Mouse (Mus musculus) liver, adult (tissue): Measurements from ENCODE around the gene Crtap.

Experiments used
- GATA4 ChIP-seq: IDR thresholded peaks from 2 replicates; pipeline ENCODE4 v1.6.1; 2014; ENCODE audit warnings: mild to moderate bottlenecking, low read length; ENCODE audit not compliant: insufficient replicate concordance

The Crtap gene

GRCm38 (mm10) chr9:114410313-114410862 lies 19.9 kb upstream of the Crtap start:
- no peak for TF ChIP-seq GATA4

- no peak for TF ChIP-seq GATA4
Measured at GRCm38 (mm10) chr9:114407676-114408075, 17.2 kb upstream of the Crtap start.

- no peak for TF ChIP-seq GATA4
Measured at GRCm38 (mm10) chr9:114401685-114402080, 11.2 kb upstream of the Crtap start.

GRCm38 (mm10) chr9:114400949-114401684 lies 10.6 kb upstream of the Crtap start, which contains the start of the genes Glb1 and Tmppe:
TSS of gene Glb1 (plus strand) at chr9:114401076.
TSS of gene Tmppe (plus strand) at chr9:114401105.
- TF ChIP-seq GATA4: no peak

GRCm38 (mm10) chr9:114400588-114400948 lies 10.1 kb upstream of the Crtap start:
- TF ChIP-seq GATA4: no peak

- TF ChIP-seq GATA4: no peak
Measured at GRCm38 (mm10) chr9:114399680-114400079, 9.2 kb upstream of the Crtap start.

- TF ChIP-seq GATA4: no peak
Measured at GRCm38 (mm10) chr9:114395258-114395657, 4.8 kb upstream of the Crtap start.

- no peak for TF ChIP-seq GATA4
Measured at GRCm38 (mm10) chr9:114394677-114395076, 4.2 kb upstream of the Crtap start.

- TF ChIP-seq GATA4: no peak
Measured at GRCm38 (mm10) chr9:114390749-114391075, 237 bp upstream of the Crtap start.

- TF ChIP-seq GATA4: no peak
Measured at GRCm38 (mm10) chr9:114389371-114389904, 1.0 kb downstream of the Crtap start.

GRCm38 (mm10) chr9:114388701-114389370 lies 1.6 kb downstream of the Crtap start:
- TF ChIP-seq GATA4: no peak

- TF ChIP-seq GATA4: no peak
Measured at GRCm38 (mm10) chr9:114388288-114388687, 2.2 kb downstream of the Crtap start.

GRCm38 (mm10) chr9:114387086-114387485 lies 3.4 kb downstream of the Crtap start:
- no peak for TF ChIP-seq GATA4

GRCm38 (mm10) chr9:114385160-114385559 lies 5.3 kb downstream of the Crtap start:
- TF ChIP-seq GATA4: no peak

GRCm38 (mm10) chr9:114384691-114385090 lies 5.8 kb downstream of the Crtap start:
- no peak for TF ChIP-seq GATA4
